Mouse (Mus musculus): Measurements from ENCODE around the gene Psg23. TPM values are rescaled to one million over a fixed set of nuclear protein-coding genes. Genes with fewer than 3 reads are reported as not detected.
"Not testable (repeated sequence)": the region's sequence is repeated elsewhere in the genome, so short reads cannot be mapped to it uniquely, and the experiment has no call there.

Gene Psg23
- not detected in 2 replicates for polyA plus RNA-seq (2016; fragmentation: Nextera tagmentation; extraction: Ambion mirVana)

DNA sequence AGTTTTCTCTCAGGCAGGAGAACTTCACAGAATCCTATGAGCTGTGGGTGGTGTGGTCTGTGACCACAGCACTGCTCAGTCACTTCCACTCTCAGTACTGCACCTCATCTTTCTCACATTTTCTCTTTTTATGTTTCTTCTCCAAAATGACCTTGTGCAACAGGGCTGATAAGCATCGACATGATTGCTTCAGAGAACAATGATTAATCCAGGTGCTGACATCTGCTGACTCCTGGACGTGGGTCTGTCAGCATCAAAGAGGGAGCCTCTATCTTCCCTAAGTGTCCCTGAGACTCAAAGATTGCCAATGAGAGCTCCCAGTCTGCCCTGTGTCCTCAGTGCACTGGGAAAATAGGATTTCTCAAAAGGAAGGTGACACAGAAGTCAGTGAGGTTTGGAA lies at the start of gene Psg23:
Psg23 (minus strand) TSS at position 101 of the 400 bp plus-strand sequence.
- not testable (repeated sequence) for DNase-seq (ENCODE audit: extremely low spot score, low spot score); H3K4me1 ChIP-seq; H3K27me3 ChIP-seq (ENCODE audit: poor library complexity, severe bottlenecking); H3K9me3 ChIP-seq; H3K4me3 ChIP-seq; H3K27ac ChIP-seq; H3K36me3 ChIP-seq (replicated peaks)
- WGBS = 80% methylated on average over 2 of the region's 2 CpGs

DNA sequence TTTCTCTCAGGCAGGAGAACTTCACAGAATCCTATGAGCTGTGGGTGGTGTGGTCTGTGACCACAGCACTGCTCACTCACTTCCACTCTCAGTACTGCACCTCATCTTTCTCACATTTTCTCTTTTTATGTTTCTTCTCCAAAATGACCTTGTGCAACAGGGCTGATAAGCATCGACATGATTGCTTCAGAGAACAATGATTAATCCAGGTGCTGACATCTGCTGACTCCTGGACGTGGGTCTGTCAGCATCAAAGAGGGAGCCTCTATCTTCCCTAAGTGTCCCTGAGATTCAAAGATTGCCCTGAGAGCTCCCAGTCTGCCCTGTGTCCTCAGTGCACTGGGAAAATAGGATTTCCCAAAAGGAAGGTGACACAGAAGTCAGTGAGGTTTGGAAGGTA lies 40.3 kb upstream of the Psg23 start, which contains the start of gene Psg21:
Psg21 (minus strand) TSS at position 101 of the 400 bp plus-strand sequence.
- H3K36me3 ChIP-seq (replicated peaks); H3K4me3 ChIP-seq; H3K27ac ChIP-seq; H3K27me3 ChIP-seq (ENCODE audit: poor library complexity, severe bottlenecking); DNase-seq (ENCODE audit: extremely low spot score, low spot score); H3K4me1 ChIP-seq: not testable (repeated sequence)
- peaks cover 15% of the 10 kb centered on the region; the same call in 1 of the 2 replicates for H3K9me3 ChIP-seq
- 66% methylated on average over 2 of the region's 2 CpGs for WGBS

GRCm38 (mm10) chr7:18626921-18627320 lies 10.6 kb upstream of the Psg23 start:
- not testable (repeated sequence) for H3K9me3 ChIP-seq; H3K36me3 ChIP-seq (replicated peaks); H3K27me3 ChIP-seq (ENCODE audit: poor library complexity, severe bottlenecking); DNase-seq (ENCODE audit: extremely low spot score, low spot score); H3K27ac ChIP-seq; H3K4me3 ChIP-seq; H3K4me1 ChIP-seq
- WGBS = 83% methylated on average over 8 of the region's 8 CpGs

DNA sequence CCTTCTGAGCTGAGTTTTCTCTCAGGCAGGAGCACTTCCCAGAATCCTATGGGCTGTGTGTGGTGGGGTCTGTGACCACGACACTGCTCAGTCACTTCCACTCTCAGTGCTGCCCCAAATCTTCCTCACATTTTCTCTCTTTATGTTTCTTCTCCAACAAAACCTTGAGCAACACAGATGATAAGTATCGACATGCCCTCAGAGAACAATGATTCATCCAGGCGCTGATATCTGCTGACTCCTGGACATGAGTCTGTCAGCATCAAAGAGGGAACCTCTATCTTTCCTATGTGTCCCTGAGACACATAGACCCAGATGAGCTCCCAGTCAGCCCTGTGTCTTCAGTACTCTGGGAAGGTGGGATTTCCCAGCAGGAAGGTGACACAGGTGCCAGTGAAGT lies 49.1 kb downstream of the Psg23 start, which contains the start of gene Psg27:
Psg27 (minus strand) TSS at position 101 of the 400 bp plus-strand sequence.
- WGBS = 88% methylated on average over 3 of the region's 3 CpGs
- no peaks in the 10 kb centered on the region for H3K4me1 ChIP-seq

DNA sequence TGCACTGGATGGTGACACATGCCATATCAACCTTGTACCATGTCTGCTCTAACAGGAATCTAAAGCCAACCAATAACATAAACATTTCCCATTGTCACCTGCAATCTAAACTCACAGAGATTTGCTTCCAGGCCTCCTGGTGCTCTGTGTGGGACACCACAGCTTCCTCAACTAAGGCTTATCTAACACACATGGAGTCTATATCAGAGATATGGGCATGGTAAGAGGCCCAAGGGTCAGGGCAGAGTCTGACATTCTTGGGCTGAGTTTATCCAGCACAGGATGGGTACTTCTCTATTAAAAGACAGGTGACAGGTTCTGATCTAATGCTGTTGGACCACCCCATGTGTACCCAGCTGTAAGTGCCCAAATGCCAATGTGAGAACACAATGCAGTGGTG lies 56.5 kb downstream of the Psg23 start:
- H3K4me3 ChIP-seq = no peak overlapping the region
- no peaks in the 10 kb centered on the region for H3K27me3 ChIP-seq (ENCODE audit: poor library complexity, severe bottlenecking)
- no peak overlapping the region for H3K27ac ChIP-seq
- peaks cover 27% of the 10 kb centered on the region for H3K9me3 ChIP-seq
- no peaks in the 10 kb centered on the region for H3K36me3 ChIP-seq (replicated peaks)
- no peak for DNase-seq (ENCODE audit: extremely low spot score, low spot score)
- H3K4me1 ChIP-seq = no peaks in the 10 kb centered on the region

More for the DNA sequence above, 49.1 kb downstream of the Psg23 start, which contains the start of gene Psg27:
- Histone ChIP-seq H3K9me3 (peaks cover 32% of the 10 kb centered on the region), H3K27ac (no peak within 1 kb of the TSS), H3K36me3 (replicated peaks) (no peaks in the 10 kb centered on the region), H3K4me3 (no peak within 1 kb of the TSS), H3K27me3 (ENCODE audit: poor library complexity, severe bottlenecking) (no peaks in the 10 kb centered on the region)
- no peak for DNase-seq (ENCODE audit: extremely low spot score, low spot score)

Other genes starting within 250 kb of the Psg23 start
- not detected in 2 replicates for gene Psg28, start 184.5 kb downstream of the Psg23 start, polyA plus RNA-seq (2016; fragmentation: Nextera tagmentation; extraction: Ambion mirVana)
- gene Psg26, start 132.3 kb downstream of the Psg23 start, polyA plus RNA-seq (2016; fragmentation: Nextera tagmentation; extraction: Ambion mirVana) = not detected in 2 replicates
- gene Psg25, start 84.2 kb downstream of the Psg23 start, polyA plus RNA-seq (2016; fragmentation: Nextera tagmentation; extraction: Ambion mirVana) = not detected in 2 replicates
- not detected in 2 replicates for gene Psg27, start 49.2 kb downstream of the Psg23 start, polyA plus RNA-seq (2016; fragmentation: Nextera tagmentation; extraction: Ambion mirVana)
- gene Psg21, start 40.2 kb upstream of the Psg23 start, polyA plus RNA-seq (2016; fragmentation: Nextera tagmentation; extraction: Ambion mirVana) = not detected in 2 replicates
- gene Psg20, start 69.7 kb upstream of the Psg23 start, polyA plus RNA-seq (2016; fragmentation: Nextera tagmentation; extraction: Ambion mirVana) = not detected in 2 replicates
- not detected in 2 replicates for gene Psg22, start 101.6 kb upstream of the Psg23 start, polyA plus RNA-seq (2016; fragmentation: Nextera tagmentation; extraction: Ambion mirVana)
- gene Psg19, start 182.0 kb upstream of the Psg23 start, polyA plus RNA-seq (2016; fragmentation: Nextera tagmentation; extraction: Ambion mirVana) = not detected in 2 replicates
- gene Psg17, start 205.1 kb upstream of the Psg23 start, polyA plus RNA-seq (2016; fragmentation: Nextera tagmentation; extraction: Ambion mirVana) = 0.09 TPM in 1 of 2 replicates, not detected in the other
- not detected in 2 replicates for gene Mill2, start 223.5 kb upstream of the Psg23 start, polyA plus RNA-seq (2016; fragmentation: Nextera tagmentation; extraction: Ambion mirVana)

Measured in forebrain, embryonic 10.5 days (tissue).